Mouse (Mus musculus): ENCODE results near the gene Rps27rt.

GRCm38 (mm10) chr9:114944642-114945041 lies 37.9 kb downstream of the Rps27rt start:
- TF ChIP-seq CTCF (IDR thresholded peaks at IDR 0.05; ENCODE audit: extremely low read depth, insufficient read depth, insufficient read length, insufficient replicate concordance) (no peak), POLR2A (IDR thresholded peaks at IDR 0.05; ENCODE audit: low read depth, low read length) (no peak)
